Mouse (Mus musculus) kidney, postnatal 25 days (tissue): ENCODE results near the gene Lmo3.

ENCODE experiments used
- DNase-seq, 2 experiments: peaks; one replicate each; pipeline ENCODE4 v3.0.0; 2021; ENCODE audit warnings: mixed read lengths in 2 of 2

The Lmo3 gene

DNA sequence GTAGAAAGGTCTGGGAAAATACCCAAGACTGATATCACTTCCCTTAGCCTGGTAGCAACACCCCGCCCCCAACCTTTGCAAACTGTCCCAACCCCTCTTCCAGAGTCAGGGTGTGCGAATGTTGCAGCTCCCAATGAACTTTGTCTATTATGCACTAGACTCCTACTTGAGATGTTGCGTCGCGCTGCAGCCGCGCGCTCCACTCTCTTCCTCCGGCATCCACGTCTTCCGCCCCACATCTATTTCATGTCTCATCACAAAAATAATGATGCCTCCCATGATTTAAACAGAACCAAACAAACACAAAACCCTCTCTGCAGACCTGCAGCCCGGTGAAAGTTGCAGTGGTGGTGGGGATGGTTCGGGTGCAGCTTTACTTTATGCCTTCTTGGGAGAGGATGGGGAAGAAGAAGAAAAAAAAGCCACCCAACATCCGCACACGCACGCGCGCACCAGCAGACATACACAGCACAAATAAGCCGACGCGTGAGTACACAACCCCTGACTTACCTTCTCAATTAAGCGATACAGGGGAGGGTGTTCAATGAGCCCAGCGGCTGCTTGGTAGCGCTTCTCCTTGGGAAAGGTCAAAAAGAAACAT, 159.7 kb downstream of the Lmo3 start:
- DNase-seq, result no peak

DNA sequence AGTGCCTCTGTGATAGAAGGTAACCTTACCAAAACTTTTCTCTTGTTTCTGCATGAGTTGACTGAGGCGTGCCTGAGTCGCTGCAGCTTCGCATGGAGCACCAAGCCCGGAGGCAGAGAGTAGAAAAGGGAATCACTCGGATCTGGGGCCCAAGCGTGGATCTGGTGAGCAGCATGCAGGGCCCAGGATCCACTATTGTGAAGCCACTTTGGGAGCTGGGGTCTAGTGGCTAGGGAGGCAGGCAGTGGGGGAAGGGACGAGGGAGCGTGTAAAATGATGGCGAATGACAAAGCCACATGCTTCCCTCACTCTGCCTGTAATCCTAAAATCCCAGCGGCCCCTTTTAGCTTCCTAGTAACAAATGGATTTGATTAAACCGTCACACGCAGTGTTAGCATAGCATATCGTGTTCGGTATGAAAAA, 160.6 kb downstream of the Lmo3 start:
- no peak for DNase-seq

DNA sequence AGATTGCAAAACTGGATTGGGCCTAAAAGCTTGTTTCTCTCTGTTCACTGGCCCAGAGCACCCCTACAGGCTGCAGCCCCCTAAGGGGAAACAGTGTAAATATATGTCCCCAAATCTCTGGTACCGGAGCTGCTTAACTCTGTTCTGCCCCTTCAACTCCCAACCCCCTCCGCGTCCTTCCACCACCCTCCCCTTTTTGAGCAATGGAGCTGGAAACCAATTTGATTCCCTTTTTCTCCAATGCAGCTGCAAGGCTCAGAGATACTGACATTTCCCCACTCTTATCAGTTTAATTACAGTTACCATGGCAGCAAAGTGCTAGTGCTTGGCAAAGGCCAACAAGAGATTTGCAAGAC, 161.3 kb downstream of the Lmo3 start:
- DNase-seq, result no peak

DNA sequence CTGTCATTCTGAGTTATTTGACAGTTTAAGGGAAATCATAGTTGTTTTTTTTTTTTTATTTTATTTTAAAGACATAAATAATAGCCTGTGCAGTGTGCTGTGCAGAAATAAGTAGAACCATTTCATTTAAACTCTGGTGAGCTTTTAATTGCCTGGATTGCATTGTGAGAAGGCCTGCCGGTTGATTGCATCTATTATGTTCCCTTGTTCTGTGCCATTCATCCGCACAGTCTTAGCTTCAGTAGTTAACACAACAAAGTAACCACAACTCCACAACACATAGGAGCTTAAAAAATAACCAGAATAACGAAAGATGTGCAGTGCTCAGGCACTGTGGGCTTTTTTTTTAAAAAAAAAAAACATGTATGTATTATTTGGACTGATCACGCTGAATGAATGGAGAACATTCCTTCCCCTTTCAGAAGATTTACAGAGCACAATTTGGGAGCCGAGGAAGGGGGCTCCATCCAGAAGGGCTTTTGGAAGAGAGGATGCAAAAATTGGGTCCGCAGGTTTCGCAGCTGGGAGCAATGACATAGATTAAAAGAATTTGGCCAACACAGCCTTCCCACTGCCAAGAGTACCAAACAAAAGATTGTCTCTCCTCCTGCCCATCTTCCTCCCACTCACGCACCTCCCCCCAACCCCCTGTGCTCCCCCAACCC, 161.8 kb downstream of the Lmo3 start:
- no peak for DNase-seq

DNA sequence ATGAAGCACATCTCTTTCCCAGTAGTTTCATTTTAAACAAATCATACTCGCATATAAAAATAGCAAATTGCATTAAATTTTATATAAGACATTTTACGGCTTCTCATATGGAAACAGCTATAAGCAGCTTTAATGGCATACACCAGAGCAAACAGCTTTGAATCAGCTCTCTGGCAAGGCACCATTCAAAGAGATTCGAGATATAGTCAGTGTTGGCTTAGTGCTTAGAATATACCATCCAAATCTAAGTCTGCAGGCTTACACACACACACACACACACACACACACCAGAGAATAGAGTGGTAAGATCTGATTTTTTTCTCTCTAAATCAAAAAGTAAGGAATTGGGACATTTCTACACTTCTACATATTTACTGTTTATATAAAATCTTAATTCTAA, 169.7 kb downstream of the Lmo3 start:
- DNase-seq, result no peak

DNA sequence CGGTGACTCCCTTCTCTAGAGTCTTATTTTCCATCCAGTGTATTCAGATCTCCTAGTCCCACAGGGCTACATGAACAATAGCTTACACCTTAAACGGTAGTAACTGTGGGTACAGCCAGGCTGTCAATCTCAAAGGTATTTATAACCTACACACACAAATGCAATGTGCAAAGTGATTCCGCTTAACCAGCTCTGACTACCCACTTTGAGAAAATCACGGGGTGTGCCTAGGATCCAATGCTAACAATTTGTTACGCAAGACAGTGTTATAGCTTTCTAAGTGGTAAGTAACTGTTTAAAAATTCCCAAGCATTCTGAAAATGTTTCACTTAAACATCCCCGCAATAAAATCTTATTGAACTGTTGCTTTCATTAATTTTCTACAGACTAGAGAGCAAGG, 179.7 kb downstream of the Lmo3 start:
- DNase-seq, result no peak

DNA sequence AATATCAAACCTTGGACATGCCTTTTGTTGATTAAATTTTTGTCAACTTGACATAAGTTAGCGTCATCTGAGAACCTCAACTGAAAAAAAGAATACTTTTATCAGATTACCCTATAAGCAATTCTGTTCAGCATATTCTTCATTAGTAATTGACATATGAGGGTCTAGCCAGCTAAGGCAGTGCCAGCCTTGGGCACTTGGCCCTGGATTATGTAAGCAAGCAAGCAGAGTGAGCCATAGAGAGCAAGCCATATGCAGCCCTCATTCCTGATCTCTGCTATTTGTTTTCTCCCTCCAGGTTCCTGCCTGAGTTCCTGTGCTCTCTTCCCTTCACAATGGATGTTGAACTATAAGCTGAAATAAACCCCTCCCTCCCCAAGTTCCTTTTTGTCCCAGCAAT, 182.9 kb downstream of the Lmo3 start:
- DNase-seq, result no peak

DNA sequence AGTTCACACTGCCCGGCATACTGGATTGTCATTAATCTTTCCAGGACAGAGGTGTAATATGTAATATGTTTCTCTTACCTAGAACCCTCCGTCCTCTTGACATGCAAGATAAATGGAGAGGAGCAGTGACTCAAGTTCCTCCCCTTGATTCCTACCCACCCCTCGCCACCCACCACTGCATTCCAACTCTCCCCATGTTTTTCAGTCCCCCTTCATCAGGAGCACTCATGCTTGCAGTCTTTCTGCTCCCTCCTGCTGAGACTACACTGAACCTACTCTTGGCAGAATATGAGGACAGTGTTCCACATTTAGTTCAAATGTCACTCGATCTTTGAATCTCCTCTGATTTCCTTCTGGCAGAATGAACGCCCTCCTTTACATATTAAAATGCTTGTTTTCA, 190.7 kb downstream of the Lmo3 start:
- no peak for DNase-seq

DNA sequence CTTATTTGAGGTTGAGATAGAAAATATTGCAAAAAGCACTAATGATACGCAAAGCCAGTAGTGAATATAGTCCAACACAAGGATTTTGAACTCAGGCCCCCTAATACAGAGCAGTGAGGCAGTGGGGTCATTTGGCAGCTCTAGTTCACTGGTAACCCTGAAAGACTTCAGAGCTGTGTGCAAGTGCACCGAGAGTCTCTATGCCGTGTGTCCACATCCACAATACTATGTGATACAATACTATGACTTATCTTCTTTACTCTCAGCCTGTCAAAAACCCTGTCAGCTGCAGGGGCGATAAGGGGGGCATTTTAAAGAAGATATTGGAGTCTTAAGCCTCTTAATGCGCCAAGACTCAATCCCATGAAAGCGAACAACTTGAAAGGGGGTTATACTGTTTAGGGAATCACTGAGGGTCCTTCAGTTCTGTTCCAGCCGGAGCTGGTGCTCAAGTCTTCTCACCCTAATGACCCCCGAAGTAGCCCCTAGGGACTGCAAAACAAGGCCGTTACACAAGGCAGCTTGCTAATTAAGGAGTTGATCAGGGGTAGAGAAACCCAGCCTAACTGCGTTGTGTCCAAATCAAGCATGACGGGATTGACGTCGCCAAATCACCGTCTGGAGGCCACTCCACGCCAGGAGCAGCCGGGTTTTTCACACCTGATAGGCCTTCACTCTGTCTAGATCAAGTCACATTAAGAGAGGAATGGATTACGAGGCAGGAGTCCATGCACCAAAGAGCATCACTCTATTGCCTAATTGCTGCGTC, 193.4 kb downstream of the Lmo3 start:
- no peak for DNase-seq

DNA sequence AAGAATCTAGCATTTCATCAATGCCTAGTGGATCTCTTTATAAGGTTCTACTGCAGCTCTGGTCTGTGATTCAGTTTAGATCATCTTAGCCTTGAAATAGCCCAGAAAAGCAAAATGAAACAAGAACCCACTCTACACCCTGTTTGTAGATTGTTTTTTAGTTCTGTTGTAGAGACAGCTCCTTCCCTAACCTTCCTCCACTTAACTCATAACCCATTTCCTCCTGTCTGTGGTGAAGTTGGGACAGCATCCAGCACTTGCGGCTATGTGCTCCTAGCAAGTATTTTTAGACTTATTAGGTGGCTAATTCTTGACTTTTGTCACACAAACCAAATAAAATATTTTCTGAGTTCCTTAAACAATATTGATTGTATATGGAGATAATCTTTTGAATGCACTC, 198.6 kb downstream of the Lmo3 start:
- no peak for DNase-seq

DNA sequence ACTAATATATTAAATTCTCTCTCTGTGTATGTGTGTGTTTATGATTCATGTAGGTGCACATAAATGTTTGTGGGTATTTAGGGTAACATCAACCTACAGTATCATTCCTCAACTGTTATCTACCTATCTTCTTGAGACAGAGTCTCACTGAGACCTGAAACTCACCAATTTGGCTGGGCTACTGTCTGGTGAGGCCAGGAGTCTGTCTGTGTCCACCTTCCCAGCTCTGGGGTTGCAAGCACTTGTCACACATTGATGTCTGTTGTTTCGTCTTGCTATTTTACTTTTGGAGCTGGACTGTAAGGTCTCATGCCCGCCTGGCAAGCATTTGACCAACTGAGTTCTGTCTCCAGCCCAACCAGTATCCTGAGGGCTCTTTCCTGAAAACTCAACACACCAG, 210.6 kb downstream of the Lmo3 start:
- DNase-seq, result no peak

DNA sequence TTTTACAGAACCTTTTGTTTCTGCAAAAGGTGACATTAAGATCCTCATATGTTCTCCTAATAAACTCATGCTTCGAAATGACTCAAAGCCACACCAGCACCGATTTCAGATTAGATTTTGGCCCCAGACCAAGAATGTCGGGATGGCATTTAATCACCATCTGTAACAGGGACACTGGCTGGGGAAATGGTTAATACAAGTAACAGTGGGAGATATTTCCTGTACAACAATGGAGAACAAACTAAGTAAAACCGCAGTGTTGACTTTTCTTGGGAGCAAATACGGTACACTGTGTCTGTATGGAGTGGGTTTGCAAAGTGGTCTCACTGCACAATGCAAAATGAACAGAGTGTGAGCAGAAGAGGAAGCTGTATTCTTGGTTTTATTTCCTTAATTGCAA, 217.7 kb downstream of the Lmo3 start:
- DNase-seq, result no peak

DNA sequence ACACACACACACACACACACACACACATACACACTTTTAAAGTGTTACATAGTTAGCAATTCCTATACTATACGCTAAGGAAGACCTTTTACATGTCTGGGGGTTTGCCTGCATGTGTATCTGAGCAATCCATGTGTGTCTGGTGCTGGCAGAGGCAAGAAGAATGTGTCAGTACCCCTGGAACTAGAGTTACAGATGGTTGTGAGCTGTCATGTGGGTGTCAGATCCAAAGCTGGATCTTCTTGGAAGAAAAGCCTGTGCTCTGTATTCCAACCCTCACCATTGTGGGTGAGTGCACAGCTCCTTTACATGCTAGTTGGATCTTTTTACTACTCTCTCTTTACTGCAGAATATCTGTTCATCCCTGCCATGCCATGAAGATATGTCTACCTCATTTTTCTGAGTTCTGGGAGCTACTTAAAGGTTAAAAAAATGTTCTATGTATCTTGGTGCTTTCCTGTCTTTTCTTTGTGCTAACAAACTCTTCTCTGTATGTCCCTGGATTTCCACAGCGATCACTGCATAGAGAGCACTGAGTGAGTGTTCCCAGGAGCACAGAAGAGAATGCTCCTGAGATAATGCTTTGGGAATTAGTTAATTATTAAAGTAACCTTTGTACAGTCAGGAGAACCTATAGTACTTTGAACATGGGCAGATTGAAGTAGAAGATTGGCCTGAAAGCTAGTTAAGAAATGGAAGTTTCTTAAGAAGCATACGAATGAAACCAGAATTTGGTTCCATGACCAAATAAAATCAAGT, 231.0 kb downstream of the Lmo3 start:
- no peak for DNase-seq

DNA sequence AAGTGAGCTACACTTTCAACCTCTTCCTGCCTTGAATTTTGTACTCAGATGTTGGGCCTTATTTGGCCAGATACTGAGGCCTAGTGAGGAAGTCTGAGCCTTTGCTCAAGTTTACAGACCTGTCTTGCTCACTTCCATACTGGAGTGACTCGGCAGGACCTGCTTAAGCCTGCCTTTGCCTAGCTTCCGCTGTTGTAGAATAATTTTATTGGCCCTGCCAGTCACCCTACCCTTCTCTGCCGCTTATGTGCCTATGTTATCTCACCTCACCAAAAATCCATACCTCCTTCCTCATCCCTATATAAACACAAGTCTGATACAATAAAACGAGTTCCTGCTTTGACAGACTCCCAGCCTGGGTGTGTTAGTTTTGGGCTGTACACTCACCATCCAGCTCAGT, 235.2 kb downstream of the Lmo3 start:
- DNase-seq, result no peak

DNA sequence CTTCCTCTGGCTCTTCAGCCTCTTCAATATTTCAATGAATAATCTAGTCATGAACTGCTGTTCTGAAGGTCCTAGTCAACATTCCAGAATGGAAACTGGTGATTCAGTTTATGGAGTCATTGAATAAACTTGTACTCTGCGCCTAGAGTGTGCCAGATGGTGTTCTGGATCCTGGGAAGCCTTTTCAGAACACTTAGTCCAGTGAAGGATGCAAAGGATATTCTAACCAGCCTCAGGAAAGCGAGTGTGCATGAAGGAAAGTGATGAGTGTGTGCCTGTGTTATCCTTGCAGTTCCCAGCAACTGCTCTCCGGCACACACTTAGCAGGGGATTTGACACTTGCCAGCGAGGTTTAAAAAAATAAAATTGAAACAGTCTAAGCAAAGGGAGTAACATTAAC, 245.9 kb downstream of the Lmo3 start:
- DNase-seq, result no peak

DNA sequence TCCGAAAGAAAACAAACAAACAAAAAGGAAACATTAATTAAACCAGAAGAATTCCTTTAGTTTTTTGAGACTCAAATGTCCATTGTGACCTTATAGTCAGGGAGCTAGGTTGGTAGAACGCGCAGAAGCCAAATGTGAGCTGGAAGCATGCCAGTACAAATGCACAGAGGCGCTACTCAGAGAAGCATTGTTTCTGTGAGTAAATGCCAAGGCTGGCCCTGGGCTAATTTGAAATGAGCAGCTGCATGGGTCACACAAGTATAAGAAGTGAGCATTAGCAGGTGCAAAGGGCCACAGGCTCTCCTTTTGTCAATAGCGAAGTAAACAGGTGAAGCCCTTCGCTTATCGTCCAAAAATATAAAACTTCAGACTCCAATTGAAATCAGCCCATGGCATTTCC, 247.8 kb downstream of the Lmo3 start:
- peak in 1 of 2 experiments; percentile 5 for DNase-seq

DNA sequence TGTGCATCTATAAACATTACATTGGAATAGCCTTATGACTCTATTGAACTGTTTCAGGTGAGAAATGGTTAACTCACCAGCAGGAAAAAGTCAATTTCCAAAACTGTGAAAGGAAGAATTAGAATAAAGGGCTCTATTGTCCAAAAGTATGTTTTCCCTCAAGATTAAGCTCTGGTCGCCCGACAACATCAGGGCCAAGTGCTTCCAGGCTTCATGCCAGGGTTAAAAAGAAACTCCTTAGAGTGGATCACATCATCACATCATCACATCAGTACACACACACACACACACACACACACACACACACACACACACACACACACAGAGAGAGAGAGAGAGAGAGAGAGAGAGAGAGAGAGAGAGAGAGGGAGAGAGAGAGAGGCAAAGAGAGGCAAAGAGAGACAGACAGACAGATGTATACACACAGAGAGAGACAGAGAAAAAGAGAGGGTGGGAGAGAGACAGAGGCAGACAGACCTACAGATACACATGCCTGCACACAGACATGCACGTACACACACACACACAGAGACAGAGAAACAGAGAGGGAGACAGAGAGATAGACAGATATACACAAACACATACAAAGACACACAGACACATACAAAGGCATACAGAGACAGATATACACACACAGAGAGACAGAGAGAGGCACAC, 255.9 kb downstream of the Lmo3 start:
- DNase-seq, result no peak

DNA sequence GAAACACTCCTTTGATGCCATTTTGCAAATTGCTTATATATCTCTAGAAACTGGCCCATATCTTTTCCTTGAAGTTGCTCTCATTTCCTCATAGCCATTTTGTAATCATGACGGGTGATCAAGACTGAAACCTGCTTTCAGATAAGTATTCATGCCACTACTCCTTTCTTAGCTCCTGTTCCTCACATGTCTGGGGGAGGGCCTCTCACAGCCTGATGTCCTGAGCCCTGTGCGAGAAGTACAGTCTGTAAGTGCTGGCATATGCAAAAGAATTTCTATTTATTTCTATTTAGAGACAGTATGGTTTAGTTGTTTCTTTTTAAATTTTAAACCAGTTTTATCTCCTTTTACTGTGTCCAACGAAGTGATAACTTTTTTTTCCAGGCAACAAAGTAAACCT, 256.6 kb downstream of the Lmo3 start:
- DNase-seq, result no peak

DNA sequence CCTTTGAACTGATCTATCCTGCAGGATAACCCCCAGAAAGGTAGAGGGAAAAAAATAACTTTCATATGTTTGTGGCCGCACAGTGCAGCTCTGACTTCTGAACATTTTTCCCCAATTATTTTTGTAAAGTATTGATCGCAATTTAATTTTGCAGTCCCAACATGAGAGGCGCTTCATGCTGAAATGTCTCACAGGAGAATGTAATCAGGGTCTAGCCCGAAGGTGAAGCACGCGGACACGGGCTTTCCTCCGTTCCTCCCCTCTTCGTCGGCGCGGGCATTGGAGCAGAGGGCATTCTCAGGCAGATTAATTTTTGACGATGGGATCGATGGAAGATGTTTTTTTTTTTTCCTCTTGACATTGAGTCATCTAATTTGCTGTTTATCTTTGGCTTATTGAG, 258.4 kb downstream of the Lmo3 start:
- DNase-seq, result no peak

DNA sequence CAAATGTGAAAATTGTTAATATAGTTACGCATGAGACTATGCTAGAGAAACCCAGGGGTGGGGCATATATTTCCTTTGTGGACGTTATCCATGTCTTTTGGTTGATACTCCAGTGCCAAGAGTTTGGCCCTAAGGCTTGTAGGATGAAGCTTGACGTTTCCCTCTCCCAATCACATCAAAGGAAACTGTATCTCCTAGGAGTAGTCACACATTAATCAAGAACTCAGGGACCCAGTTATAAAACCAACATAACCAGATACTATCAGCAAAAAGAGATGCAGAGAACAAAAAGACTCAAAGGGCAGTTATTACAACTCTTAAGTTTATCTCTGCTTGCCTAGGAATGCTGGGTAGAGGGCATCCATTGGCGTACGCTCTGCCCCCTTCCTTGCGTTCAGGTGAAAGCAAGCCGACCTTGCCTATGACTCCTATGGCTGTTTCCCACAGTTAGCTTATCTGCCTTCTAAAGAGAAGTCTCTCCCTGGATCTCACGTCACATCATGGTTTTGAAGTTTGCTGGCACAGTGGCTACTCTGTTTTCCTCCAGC, 261.5 kb downstream of the Lmo3 start:
- no peak for DNase-seq
